Mouse (Mus musculus): ENCODE data around the gene Sema3f.
A peak's percentile ranks its signal among the peaks of the same experiment; 100 is the strongest.

Gene Sema3f

DNA sequence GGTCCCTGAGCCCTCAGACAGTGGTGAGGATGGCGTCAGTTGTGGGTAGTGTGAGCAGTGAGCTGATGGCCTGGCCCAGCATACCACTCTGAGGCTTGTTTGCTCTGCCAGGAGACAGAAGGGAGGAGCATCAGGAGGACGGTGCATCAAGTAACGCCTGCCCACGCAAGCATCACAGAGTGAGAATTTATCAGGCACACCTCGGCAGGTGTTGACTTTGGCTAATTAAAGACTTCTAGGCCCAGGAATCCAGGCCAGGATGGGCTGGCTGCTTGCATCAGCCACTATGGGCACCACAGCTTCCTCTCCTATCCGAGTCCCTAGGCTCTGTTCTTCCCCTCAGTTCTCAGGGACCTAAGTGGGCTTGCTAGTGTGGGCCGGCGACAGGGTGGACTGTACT lies 47.9 kb downstream of the Sema3f start:
- DNase-seq (ENCODE audit: low spot score), result no peak

DNA sequence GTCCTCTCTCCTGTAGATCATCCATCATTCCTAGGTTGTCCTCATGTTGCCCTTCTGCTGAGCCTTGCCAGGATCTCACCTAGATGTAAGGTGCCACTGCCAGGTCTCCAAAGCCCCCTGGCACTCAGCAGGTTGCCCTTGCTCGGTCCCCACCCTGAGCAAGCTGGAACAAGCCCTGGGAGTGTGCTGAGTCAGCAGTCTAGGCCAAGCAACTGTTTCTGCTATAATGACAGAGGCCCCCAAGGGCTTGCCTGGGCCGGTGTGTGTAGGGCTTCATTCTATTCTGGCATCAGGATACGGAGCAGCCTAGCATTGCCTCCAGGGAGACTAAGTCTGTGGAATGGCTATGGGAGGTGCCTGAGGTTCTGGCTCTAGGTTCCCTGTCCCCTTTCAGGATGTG lies 49.5 kb downstream of the Sema3f start:
- DNase-seq (ENCODE audit: low spot score), result no peak

DNA sequence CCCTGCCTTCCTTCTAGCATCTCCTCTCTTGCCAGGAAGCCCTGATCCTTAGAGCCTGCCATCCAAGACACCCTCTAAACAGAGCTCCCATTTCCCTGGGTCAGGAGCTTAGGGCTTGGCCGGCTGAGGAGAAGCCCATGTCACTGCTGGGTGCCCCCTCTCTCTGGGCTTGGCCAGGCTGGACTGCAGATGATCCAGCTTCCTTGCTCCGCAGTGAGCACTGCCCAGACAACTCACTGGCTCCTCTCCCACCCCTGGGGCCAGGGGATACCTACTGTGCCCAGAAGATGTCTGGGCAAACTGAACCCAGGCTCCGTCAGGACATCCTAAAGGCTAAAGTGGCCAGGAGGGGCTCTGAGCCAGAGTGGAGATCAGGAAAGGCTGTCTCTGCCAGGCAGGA lies 50.3 kb downstream of the Sema3f start:
- DNase-seq (ENCODE audit: low spot score), result no peak

DNA sequence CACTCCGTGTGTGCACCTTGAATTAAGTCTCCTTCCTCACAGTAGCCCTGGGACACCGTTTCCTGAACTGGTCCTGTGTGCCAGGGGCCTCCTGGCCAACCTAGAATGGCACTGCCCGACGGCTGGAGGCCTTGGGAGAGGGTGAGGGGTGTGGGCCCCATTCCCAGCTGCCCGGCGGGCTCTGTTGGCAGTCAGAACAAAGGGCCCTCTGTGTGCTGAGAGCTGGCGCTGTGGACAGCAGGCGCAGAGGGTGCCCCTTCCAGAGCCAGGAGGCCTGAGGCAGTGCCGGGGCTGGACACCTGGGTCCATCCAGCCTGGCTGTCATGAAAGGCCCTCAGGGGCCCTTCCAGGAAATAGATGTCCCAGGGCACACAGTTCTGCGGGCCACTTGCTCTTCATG lies 50.7 kb downstream of the Sema3f start:
- no peak for DNase-seq (ENCODE audit: low spot score)

DNA sequence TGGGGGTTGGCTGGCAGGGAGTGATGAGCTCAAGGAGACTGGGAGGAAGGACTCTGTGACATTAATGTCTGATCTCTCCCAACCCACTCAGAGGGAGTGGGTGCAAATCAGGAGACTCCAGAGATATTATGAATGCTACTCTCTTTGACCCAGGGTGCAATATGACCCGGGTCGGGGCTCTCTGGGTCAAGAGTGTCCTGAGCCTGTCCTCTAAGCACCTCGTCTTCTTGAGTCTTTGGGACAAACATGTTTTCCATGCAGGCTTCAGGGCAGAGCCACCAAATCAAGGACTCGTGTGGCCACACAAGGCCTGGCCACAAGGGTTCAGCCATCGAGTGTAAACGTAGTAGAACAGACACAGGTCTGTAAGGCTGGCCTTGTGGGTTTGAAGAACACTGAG lies 52.2 kb downstream of the Sema3f start:
- DNase-seq (ENCODE audit: low spot score), result no peak

DNA sequence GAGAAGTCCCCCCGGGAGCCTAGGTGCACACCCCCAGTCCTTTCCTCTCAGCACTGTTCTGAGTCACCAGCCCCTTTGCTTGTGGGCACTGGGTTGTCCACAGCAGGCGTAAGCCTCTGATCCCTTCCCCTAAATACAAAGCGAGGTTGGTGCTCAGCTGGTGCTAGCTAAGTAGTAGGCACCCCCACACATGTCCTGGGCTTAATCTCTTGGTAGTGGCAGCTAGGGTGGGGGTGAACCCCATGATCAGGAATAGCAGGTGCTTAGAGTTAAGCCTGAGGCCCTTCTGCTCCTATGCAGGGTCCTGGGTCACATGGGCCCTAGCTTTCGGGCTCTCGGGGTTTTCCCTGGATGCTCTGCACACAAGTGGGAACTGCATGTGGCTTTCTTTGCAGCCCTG lies 53.1 kb downstream of the Sema3f start:
- no peak for DNase-seq (ENCODE audit: low spot score)

DNA sequence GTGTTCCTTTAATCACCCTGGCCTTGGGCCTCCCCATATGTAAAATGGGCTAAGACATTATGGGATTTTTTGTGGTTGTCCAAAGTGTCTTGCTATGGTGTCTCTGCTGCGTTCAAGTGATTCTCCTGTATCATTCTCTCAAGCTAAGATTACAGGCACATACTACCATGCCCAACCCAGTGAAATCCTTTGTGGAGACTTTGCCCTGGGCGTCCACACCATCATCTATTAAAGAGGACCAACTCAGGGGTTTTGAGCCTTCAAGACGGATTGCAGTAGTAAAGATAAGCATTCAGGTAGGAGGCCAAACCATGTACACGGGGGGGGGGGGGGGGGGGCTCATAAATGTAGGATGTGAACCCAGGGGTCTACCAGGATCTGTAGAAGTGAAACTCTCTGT lies 55.7 kb downstream of the Sema3f start:
- DNase-seq (ENCODE audit: low spot score), result no peak

DNA sequence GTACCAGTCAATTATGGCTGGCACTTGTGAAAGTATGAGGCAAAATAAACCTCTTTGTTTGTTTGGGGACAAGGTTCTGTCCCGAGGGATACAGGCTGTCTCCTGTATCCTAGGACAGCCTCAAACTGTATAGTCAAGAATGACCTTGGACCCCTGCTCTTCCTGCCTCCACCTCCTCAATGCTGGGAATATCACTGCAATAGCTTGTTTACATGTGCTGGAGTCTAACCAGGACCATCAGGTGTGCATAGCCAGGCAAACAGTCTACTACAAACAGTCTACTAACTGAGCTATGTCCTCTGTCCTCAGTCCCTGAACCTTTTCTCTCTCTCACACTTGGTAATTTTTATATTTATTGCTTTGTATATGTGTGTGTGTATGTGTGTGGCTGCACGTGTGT lies 56.8 kb downstream of the Sema3f start:
- DNase-seq (ENCODE audit: low spot score), result no peak

DNA sequence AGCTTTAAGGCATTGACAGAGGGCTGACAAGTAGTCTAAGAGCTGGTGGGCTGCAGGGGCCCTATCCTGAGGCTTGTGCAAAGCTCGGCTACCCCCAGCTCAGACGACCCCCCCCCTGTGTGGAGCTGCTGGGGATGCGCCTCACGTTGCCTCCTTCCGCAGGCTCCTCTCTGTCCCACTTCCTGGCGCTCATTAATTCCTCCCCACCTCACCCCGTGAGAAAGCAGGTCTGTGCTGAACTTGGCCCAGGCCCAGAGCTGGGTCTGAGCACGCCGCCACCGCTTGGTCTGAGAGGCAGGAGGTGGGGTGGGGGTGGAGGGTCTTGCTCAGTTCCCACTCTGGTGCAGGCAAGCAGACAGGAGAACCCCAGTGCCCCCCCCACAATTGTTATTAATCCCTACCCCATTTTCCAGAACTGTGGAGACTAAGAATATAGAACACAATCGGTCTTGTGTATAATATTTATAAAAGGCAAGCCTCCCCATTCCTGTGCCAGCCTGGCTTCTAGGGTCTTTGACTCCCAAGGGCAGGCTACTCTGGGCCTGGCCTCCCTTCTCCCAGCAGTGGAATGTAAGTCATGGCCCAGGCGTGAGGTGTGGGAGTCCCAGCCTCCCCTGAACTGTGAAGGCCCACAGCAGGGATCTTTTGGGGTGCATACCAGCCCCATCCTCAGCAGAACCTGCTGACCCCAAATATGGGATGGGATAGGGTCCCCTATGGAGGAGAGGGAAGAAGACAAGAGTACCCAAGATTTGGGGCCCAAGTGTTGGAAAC lies 59.4 kb downstream of the Sema3f start:
- no peak for DNase-seq (ENCODE audit: low spot score)

DNA sequence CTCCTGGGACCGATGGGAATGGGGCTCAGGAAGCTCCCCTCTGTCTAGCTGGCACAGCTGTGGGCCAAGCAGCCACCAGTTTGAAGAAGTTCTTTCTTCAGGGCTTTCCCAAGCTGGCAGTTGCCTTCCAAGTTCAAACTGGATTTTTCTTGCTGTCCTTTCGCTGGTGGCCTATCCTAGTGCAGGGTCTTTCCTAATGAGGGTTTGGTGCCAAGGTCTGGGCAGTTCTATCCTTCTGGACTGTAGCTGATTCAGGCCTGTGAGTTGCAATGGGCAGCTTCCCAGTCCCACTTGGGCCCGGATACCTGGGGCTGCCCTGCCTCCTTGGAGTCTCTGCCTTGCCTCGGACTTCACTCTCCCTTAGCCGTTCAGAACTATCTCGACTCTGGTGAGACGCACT lies 60.0 kb downstream of the Sema3f start:
- DNase-seq (ENCODE audit: low spot score), result no peak

DNA sequence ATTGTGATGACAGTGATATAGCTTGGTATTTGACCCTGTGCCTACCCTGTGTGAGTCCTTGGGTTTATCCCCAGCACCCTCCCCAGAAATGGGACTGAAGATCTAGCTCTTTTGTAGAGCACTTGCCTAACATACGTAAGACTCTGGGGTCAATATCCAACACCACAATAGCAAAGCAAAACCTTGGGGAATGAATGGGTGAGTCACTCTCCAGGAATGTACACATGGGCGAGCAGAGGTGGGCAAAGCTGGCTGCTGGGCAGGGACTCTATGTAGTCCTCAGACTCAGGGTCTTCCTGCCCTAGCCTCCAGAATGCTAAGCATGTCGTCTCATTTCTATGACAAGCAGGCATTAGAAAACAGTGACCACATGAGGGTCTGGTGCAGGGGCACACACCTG lies 61.5 kb downstream of the Sema3f start:
- no peak for DNase-seq (ENCODE audit: low spot score)

DNA sequence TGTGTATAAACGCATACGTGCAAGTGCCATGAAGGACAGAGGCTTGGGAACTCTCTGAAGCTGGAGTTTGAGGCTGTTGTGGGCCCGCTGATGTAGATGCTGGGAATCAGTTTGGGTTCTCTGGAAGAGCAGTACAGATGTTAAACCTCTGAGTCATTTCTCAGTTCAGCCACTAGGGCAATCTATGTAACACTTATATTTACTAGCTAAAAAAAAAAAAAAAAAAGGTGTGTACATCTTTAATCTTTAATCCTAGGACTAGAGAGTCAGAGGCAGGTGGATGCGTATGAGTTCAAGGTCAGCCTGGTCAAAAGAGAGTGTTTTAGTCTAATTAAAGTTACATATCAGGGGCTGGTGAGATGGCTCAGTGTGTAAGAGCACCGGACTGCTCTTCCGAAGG lies 63.3 kb downstream of the Sema3f start:
- DNase-seq (ENCODE audit: low spot score), result no peak

DNA sequence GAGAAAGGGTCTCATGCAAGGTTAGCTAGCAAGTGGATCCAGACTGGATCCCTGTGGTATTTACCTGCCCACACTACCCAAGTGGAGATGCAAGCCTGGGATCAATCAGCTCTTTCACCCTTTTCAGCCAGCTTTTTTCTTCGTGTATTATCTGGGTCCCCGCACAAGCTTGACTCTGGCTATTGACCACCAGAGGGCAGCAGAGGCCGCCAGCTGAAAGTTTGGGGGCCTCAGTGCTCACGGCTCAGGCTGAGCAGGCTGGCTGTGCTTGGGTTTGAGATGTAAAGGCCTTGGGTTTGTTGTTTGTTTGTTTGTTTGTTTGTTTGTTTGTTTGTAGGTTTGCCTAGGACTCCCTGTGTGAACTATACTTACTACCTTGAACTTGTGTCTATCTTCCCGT lies 64.7 kb downstream of the Sema3f start:
- peak; percentile 78 for DNase-seq (ENCODE audit: low spot score)

DNA sequence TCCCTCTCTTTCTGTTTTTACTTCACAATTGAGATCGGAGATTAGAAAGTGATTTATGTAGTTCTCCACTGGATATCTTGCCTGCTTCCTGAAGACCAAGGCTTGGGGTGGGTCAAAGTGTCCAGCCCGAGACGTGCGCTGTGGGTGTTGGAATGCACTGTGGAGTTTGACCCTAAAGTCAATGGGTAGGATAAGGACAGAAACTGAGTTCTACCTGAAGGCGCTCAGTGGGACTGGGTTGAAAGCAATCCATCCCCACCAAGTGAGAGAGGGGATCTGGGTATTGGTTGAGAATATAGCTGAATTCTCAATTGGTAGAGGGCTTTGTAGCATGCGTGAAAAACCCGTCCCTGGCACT lies 65.1 kb downstream of the Sema3f start:
- DNase-seq (ENCODE audit: low spot score), result no peak

DNA sequence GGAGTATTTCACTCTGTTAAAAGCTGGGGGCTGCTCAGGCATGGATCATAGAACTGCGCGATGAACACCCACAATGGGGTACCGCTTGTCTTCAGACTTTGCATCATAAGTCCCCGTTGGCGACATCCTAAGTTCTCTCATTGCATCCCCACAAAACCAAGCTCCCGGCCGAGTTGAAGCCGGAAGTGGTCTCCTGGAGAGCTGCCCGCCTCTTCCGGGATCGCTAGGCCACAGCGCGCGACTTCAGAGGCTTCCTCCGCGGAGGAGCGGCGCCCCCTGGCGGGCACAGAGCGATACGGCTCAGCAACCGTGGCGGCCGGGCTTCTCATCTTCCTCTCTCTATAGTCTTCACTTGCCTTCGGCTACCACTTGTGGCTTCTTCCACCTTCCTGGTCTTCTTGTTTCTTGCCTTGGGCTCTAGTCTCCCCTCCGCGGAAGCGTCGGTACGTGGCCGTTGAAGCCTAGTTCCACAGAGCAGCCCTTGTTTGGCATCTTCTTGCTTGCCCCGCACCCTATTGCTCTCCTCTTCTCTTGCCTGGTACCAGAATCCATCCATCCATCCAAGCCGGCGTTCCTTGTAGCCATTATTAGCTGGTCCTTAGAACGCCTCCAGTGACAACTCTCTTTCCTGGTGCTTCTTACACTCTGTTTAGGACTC lies 65.7 kb downstream of the Sema3f start:
- peak; percentile 96 for DNase-seq (ENCODE audit: low spot score)

DNA sequence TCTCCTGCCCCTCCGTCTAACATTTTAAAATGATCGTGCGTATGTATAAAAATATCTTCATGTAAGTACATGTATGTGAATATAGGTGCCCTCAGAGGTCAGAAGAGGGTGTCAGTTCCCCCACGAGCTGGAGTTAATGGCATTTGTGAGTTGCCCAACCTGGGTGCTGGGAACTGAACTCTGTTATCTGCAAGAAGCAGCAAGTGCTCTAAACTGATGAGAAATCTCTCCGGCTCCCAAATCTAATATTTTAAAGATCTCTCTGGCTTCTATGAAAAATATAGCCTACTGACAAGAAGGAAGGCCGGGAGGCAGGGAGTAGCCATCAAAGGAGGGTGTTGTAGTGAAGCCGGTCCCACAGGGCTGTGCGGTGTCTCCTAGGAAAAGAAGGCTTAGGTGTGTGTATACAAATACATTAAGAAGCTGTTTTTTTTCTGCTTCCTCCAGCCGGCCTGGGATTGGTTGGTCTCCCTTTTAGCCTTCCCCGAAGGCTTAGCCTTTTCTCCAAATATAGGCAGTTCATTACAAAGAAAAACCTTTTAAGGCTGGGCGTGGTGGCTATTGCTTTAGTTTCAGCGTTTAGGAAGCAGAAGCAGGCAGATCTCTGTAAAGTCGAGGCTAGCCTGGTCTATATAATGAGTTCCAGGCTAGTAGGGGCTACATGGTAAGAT lies 66.6 kb downstream of the Sema3f start:
- DNase-seq (ENCODE audit: low spot score), result no peak

DNA sequence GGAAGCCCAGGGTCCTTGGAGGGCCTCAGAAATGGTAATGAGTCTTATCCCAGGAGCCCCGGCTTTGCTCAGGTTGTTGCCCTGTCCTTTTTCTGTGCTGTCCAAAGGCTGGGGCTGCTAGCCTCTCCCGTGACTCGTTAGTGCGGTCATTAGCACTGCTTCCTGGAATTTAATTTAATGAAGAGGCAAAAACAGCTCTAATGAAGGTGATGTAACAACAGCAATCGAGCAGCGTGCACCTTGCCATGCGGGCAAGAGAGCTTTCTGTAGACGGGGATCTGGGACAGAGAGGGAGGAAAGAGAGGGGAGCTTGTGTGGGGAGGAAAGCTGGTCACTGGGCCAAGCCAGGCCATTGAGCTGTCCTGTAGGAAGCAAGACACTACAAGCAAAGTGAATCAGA lies 68.6 kb downstream of the Sema3f start:
- no peak for DNase-seq (ENCODE audit: low spot score)

DNA sequence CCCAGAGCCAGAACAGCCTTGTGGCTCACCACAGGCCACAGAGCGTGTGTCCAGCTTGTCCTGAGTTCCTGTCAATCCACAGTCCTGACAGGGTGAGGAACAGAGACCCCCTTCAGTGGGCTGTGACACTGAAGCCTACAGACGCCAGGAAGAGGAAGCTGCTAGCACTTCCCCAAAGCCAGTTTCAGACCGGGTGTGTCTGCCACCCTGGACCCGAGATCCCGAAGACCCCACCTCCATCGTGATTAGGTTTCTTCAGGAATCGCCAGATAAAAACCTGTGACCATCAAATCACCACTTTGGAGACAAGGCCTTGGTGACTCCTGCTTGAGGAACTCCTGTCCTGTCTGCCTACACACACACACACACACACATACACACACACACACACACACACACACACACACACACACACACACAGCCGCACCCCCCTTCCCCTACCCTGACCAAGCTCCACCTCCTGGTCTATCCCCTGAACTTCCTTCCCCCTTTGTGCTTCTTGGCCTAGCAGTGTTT lies 70.0 kb downstream of the Sema3f start:
- DNase-seq (ENCODE audit: low spot score), result no peak

DNA sequence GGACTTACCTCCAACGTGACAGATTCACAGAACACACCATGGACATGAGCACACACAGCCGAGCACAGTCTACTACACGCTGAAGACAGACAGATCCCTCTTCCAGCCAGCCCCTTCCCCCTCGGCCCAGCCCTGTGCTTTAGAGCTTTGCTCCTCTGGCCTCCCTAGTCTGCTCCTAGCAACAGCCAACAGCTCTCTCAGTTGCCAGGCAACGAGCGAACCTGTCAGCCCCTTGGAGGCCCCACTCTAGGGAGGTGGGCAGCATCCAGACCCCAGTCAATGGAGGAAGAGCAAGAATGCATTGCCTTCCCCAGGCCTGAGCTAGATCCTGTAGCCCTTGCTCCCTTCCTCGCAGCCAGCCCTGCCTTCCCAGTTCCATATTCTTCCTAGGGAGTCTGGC lies 73.2 kb downstream of the Sema3f start:
- DNase-seq (ENCODE audit: low spot score), result no peak

DNA sequence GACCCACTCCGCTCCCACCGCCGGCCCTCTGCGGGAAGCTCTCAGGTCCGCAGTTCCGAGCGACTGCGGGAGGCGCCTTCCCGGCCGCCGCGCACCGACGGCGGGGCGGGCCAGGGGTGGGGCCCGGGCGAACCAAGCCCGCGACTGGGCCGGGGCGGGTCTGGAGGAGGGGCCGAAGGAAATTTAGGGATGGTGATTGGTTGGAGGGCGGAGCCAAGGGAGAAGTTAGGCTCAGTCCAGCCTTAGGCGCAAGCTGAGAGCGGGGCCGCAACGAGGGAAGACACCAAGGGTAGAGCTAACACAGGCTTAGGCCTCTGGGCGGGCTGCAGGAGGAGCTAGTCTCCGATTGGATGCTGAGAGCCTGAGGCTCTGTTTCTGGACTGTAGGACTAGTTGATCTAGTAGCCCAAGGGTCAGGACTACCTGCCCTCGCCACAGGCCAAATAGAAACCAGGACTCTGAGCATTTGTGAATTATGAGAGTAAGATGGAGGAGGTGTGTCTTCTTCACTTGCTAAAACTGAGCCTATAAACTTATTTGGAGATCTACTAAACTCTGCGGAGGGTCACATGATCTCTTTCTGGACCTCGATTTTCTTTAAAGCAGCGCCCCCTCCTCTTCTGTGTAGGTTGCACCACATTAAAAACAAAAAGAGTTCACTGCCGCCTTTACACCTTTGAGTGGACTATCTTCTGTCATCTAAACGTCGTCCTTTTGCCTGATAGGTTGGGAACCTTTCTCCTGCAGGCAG lies 74.8 kb downstream of the Sema3f start, which contains the start of gene Gnai2:
Gnai2 (minus strand) TSS at position 89 of the 750 bp plus-strand sequence.
- DNase-seq (ENCODE audit: low spot score), result peak; percentile 93

DNA sequence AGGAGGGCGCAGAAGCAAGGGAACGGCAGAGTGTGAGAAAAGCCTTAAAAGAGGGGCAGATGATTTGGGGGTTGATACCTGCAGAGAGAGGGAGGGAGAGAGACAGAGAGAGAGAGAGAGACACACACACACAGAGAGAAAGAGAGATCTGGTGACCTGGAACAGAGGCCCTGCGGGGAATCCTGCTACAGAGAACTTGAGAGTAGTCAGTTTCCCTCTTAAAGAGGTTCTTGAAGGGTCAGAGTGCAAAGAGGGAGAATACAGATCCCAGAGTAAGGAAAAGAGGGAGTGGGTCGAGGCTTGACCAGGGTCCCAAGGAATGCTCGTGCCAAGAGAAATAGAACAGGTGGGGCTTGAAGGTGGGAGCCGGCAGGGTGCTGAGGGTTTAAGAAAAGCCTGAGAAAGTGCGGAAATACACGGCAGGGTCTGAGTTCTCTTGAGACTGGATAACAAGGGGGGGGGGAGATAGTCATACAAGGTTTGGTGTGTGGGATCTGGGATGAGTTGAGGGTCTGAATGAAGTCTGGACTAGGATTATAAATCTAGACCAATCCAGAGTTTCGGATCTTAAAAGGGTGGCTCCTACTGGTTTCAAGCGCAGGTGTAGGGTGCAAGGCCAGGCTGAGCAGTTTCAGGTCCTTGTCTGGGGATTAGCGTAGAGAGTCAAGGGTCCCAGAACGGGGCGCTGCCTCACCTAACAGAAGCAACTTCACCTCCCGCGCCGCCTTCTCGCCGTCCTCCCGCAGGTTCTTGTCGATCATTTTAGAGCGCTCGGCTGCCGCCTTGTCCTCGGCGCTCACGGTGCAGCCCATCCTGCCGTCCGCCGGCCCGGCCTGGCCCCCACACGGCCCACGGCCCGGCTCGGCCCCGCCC lies 75.6 kb downstream of the Sema3f start:
- DNase-seq (ENCODE audit: low spot score), result no peak
